Mouse (Mus musculus) liver, adult 2 months (tissue): ENCODE results near the gene Lasp1. TPM values are rescaled to one million over a fixed set of nuclear protein-coding genes. Genes with fewer than 3 reads are reported as not detected.

Source experiments
- DNase-seq: peaks from one replicate; pipeline ENCODE4 v3.0.0-alpha.2; 2011; ENCODE audit warnings: low read depth, low spot score; ENCODE audit errors: extremely low read depth
- H3K27ac ChIP-seq: fragments of 200-500 bp; replicated peaks from 2 replicates; pipeline ENCODE4 v1.5.1; 2012; ENCODE audit warnings: low read depth, mild to moderate bottlenecking, control low read depth, inconsistent platforms, low read length; ENCODE audit not compliant: insufficient read depth
- H3K27me3 ChIP-seq: fragments of 200-500 bp; 2 replicates; pipeline ENCODE4 v1.6.1; 2012; ENCODE audit warnings: mild to moderate bottlenecking, moderate library complexity, low read length, inconsistent platforms; ENCODE audit not compliant: control insufficient read depth, insufficient read depth
- H3K36me3 ChIP-seq: fragments of 200-500 bp; 2 replicates; pipeline ENCODE4 v1.6.1; 2012; ENCODE audit warnings: low read length, inconsistent platforms; ENCODE audit not compliant: control insufficient read depth, insufficient read depth
- H3K4me1 ChIP-seq: fragments of 200-500 bp; 2 replicates; pipeline ENCODE4 v1.6.1; 2011; ENCODE audit warnings: low read length; ENCODE audit not compliant: control insufficient read depth, insufficient read depth
- H3K4me3 ChIP-seq: fragments of 200-500 bp; 2 replicates; pipeline ENCODE4 v1.5.1; 2011; ENCODE audit warnings: low read depth, mild to moderate bottlenecking, control low read depth, low read length, moderate library complexity; ENCODE audit not compliant: insufficient read depth
- H3K79me2 ChIP-seq: fragments of 200-500 bp; 2 replicates; pipeline ENCODE4 v1.6.1; 2012; ENCODE audit warnings: inconsistent platforms, mild to moderate bottlenecking, low read length, moderate library complexity; ENCODE audit not compliant: control insufficient read depth, insufficient read depth
- H3K9ac ChIP-seq: fragments of 200-500 bp; 2 replicates; pipeline ENCODE4 v1.6.1; 2012; ENCODE audit warnings: low read depth, mild to moderate bottlenecking, control low read depth, inconsistent platforms, low read length
- CTCF ChIP-seq: fragments of 200-500 bp; IDR thresholded peaks from 2 replicates; pipeline ENCODE4 v1.5.1; 2011; ENCODE audit warnings: low read depth, low read length, control low read depth
- POLR2A ChIP-seq: fragments of 200-500 bp; IDR thresholded peaks from 2 replicates; pipeline ENCODE4 v1.6.1; 2011; ENCODE audit warnings: low read length, control low read depth; ENCODE audit not compliant: insufficient read depth; ENCODE audit errors: extremely low read depth
- WGBS: fragments of 180-500 bp; shearing (Covaris S2); methylation state at CpG from one replicate; pipeline ENCODE4 v1.1.7; 2018; 5-methylcytosine and 5-hydroxymethylcytosine counted together
- polyA plus RNA-seq: library from polyadenylated mRNA; depleted of rRNA; stranded (reverse); fragments of >200 nt; gene quantifications from 2 replicates; pipeline ENCODE4 v1.2.3, GENCODE M21; 2012
- total RNA-seq: library from RNA; depleted of rRNA; stranded (reverse); fragments of >200 nt; gene quantifications from 2 replicates; pipeline ENCODE4 v1.2.3, GENCODE M21; 2014

The Lasp1 gene
- total and polyA plus RNA-seq, 2 experiments, result 23.3 to 80.5 TPM

DNA sequence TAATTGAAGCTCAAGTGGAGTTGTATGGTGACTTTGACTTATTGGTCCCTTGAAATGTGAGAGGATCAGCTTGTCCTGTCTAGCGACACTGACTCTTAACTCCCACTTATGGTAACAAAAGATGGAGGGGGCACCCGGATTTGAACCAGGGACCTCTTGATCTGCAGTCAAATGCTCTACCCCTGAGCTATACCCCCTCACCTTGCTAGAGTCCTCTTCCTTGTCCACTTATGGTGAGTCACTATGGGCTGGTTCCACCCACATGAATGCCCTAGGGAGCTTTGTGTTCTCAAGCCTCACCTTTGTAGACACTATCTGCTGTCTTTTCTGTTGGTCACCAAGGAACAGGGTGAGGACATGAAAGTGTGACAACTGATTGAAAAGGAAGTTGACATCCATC, 29.1 kb upstream of the Lasp1 start:
- Histone ChIP-seq H3K27ac (no peak overlapping the region), H3K27me3 (no peaks in the 10 kb centered on the region), H3K36me3 (no peaks in the 10 kb centered on the region), H3K79me2 (peaks cover 13% of the 10 kb centered on the region), H3K4me3 (no peak overlapping the region), H3K4me1 (peaks cover 6% of the 10 kb centered on the region), H3K9ac (no peak overlapping the region)
- 13% methylated on average over 2 of the region's 2 CpGs for WGBS
- DNase-seq, result peak; percentile 26
- TF ChIP-seq POLR2A, result no peak
- TF ChIP-seq CTCF, result no peak

GRCm38 (mm10) chr11:97771410-97771809, 27.4 kb upstream of the Lasp1 start:
- no peaks in the 10 kb centered on the region for H3K27me3 ChIP-seq
- TF ChIP-seq CTCF, result no peak
- no peak for TF ChIP-seq POLR2A
- no peak for DNase-seq
- H3K27ac ChIP-seq, result no peak overlapping the region
- no peak overlapping the region for H3K4me3 ChIP-seq
- H3K36me3 ChIP-seq, result no peaks in the 10 kb centered on the region
- WGBS, result 79% methylated on average over 14 of the region's 14 CpGs
- no peaks in the 10 kb centered on the region for H3K79me2 ChIP-seq
- H3K9ac ChIP-seq, result no peak overlapping the region
- H3K4me1 ChIP-seq, result no peaks in the 10 kb centered on the region

DNA sequence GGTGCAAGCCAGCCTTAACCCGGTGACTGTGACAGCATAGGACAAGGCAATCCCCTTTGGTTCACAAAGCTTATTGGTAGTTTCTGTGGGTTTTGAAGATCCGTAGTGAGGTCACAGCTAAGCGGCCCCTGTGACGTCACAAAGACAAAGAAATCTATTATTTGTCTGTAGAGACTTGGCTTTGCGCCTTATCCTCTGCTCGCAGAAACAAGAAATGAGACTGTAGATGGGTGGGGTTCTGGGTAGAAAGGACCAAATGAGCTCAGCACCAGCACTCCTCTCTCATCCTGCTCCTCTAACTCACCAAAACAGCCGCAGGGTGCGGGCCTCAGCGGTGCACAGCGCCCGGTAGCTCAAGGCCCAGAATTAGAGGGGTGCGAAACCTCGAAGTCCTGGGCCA, 23.6 kb upstream of the Lasp1 start:
- Histone ChIP-seq H3K27ac (no peak overlapping the region), H3K9ac (no peak overlapping the region), H3K27me3 (no peaks in the 10 kb centered on the region), H3K36me3 (peaks cover 30% of the 10 kb centered on the region), H3K4me3 (no peak overlapping the region), H3K79me2 (no peaks in the 10 kb centered on the region), H3K4me1 (peaks cover 1% of the 10 kb centered on the region)
- TF ChIP-seq CTCF (no peak), POLR2A (no peak)
- 83% methylated on average over 13 of the region's 13 CpGs for WGBS
- DNase-seq, result no peak

GRCm38 (mm10) chr11:97775808-97776496, 22.8 kb upstream of the Lasp1 start, which contains the start of gene 1700001P01Rik:
TSS of gene 1700001P01Rik (minus strand) at chr11:97775918.
- Histone ChIP-seq H3K9ac (no peak within 1 kb of the TSS), H3K27ac (no peak within 1 kb of the TSS), H3K79me2 (peaks cover 2% of the 10 kb centered on the region; the same call in 1 of the 2 replicates), H3K36me3 (peaks cover 37% of the 10 kb centered on the region), H3K4me3 (no peak within 1 kb of the TSS), H3K4me1 (peaks cover 9% of the 10 kb centered on the region), H3K27me3 (no peaks in the 10 kb centered on the region)
- no peak for DNase-seq
- WGBS, result 68% methylated on average over 17 of the region's 17 CpGs
- TF ChIP-seq POLR2A, result no peak
- no peak for TF ChIP-seq CTCF

GRCm38 (mm10) chr11:97776497-97777128, 22.2 kb upstream of the Lasp1 start:
- no peak for DNase-seq
- peaks cover 38% of the 10 kb centered on the region for H3K36me3 ChIP-seq
- H3K27me3 ChIP-seq, result no peaks in the 10 kb centered on the region
- TF ChIP-seq POLR2A (no peak), CTCF (no peak)
- H3K4me1 ChIP-seq, result peaks cover 12% of the 10 kb centered on the region
- no peak overlapping the region for H3K9ac ChIP-seq
- no peak overlapping the region for H3K4me3 ChIP-seq
- peaks cover 5% of the 10 kb centered on the region for H3K79me2 ChIP-seq
- no peak overlapping the region for H3K27ac ChIP-seq
- WGBS, result 64% methylated on average over 5 of the region's 5 CpGs

DNA sequence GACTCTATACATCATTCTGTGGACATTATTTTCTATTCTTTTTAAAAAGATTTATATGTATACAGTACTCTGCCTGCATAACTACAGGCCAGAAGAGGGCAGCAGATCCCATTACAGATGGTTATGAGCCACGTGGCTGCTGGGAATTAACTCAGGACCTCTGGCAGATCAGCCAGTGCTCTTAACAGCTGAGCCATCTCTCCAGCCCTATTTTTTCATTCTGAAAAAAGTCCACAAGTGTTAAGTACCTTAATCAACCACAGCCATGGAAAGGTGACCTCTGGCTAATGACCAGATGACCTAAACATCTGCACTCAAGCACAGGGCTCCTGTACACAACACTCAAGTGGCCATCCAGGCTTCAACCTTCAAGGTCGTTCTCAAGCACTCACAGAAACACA, 21.7 kb upstream of the Lasp1 start:
- DNase-seq, result no peak
- Histone ChIP-seq H3K27me3 (no peaks in the 10 kb centered on the region), H3K4me3 (no peak overlapping the region), H3K27ac (no peak overlapping the region), H3K36me3 (peaks cover 38% of the 10 kb centered on the region), H3K79me2 (peaks cover 10% of the 10 kb centered on the region), H3K9ac (no peak overlapping the region), H3K4me1 (peaks cover 12% of the 10 kb centered on the region)
- 51% methylated on average over 2 of the region's 2 CpGs for WGBS
- TF ChIP-seq CTCF (peak; percentile 11; the same call in 1 of the 2 replicates), POLR2A (no peak)
